Mouse (Mus musculus) B cell, adult 2 months (primary cell): ENCODE results near the gene Fitm2.

Experiments used
- DNase-seq, 2 experiments: peaks; one replicate each; pipeline ENCODE4 v3.0.0; 2022

Fitm2 gene

DNA sequence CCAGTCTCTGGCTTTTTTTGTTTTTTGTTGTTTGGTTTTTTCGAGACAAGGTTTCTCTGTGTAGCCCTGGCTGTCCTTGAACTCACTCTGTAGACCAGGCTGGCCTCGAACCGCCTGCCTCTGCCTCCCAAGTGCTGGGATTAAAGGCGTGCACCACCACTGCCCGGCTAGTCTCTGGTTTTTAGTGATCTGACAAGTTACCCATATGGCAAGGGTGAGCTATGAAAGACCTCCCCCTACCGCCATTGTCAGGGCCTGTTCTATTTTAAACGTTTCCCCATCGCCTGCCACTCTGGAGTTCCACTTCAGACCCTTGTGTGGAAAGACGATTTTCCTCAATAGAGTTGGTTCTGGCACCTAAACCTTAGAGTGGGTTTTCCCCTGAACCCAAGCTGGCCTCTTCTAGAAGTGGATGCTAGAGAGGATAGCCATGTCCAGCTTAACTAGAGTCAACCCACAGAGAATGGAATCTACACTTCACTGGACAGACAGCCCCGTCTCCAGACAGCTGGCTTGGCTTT, 52.0 kb downstream of the Fitm2 start:
- DNase-seq, result peak; percentile 45 to 49

DNA sequence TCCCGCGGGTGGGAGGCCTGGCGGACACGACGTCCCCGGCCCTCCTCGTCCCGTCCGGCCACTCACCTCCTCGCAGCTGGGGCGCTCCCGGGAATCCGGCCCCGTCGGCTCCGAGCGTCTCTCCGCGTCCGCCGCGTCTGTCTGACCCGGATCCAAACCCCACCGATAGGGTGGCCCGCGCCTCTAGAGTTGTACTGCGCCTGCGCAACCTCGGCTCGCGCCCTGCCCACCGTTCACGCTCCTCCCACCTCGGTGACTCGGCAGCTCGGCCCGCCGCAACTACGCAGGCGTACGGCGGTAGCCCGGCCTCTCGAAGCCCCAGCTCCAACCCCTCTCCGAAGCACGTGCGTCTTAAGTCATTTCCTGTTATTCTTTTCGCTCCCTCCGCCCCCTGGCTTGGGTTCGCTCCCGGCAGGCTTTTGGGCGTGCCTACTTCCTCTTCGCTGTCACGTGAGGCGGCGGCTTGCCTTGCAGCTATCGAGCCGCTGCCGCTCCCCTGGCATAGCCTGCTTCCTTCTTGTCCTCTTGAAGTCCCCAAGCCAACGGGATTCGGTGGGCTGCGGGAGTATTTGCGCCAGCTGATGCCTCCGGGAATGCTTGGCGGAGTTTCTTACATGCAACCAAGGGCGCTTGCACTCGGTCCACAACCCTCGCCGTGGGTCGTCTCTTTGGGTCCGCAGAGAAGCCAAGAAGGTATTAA, 52.9 kb downstream of the Fitm2 start:
- DNase-seq, result peak; percentile 99

DNA sequence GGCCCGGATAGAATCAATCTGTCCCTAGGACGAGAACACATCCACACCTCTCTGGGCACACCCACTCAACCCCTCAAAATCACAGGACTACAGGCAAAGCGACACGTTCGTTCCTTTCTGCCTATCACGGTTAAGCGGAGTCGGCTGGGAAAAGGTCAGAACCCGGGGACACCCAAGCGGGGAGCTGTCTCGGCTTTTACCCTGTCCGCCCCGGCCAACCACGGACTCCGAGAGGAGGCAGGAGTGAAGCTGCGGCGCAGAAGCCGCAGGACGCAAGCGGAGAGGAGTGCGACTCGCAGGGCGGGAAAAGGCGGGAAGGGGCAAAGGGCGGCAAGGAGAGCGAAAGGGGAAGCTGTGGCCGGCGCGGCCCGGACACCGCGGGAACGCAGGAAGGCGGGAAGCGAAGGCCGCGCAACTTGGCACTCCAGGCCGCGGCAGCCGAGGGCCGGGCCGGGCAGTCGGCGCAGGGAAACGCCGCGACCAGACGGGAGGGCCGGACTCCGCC, 53.5 kb downstream of the Fitm2 start:
- peak in 1 of 2 experiments; percentile 53 for DNase-seq

DNA sequence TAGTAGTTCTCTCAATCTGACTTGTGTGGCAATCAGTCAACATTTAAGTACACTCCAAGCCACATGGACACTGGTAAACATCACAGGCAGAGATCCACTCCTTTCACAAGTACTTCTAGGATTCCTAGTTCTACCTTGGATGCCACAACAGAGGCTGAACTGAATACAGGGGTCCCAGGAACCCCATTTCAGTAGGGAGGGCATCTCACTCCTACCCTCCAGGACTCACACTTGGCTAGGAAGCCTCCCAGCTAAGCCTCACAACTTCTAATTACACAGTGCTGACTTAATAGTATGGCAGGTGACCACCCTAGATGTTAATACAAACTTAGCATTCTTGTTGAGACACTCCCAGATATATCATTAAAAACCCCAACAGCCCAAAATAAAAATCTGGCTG, 54.6 kb downstream of the Fitm2 start:
- DNase-seq, result no peak

DNA sequence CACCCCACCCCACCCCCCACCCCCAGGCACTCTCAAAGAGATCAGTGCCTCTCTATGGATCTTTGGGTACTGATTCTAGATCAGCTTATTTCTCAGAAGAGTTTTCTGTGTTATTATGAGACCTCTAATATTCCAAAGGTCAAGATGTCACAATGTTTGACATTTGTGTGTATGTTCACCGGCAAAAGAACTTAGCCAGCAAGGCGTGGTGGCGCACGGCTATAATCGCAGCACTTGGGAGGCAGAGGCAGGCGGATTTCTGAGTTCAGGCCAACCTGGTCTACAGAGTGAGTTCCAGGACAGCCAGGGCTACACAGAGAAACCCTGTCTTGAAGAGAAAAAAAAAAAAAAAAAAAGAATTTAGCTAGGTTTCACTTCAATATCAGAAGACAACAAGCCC, 55.4 kb downstream of the Fitm2 start:
- DNase-seq, result no peak
